Mouse (Mus musculus) spleen, adult 12 weeks (tissue): ENCODE results near the gene Klk1b26.
"Not testable (repeated sequence)": the region's sequence is repeated elsewhere in the genome, so short reads cannot be mapped to it uniquely, and the experiment has no call there.

Source experiments
- DNase-seq: peaks from one replicate; pipeline ENCODE4 v3.0.0; 2022; ENCODE audit warnings: low spot score

Gene Klk1b26

GRCm38 (mm10) chr7:44011868-44012267 lies at the start of gene Klk1b26:
Klk1b26 (plus strand) TSS chr7:44012168.
- not testable (repeated sequence) for DNase-seq

- DNase-seq, result no peak
These were observed 45.5 kb upstream of the Klk1b26 start, which contains the start of gene Klk1b1 for GRCm38 (mm10) chr7:43966451-43966850. Klk1b1 (plus strand) TSS chr7:43966751.

GRCm38 (mm10) chr7:43967058-43967457 lies 44.9 kb upstream of the Klk1b26 start:
- no peak for DNase-seq

- no peak for DNase-seq
These were observed 44.4 kb upstream of the Klk1b26 start for GRCm38 (mm10) chr7:43967612-43968011.

- DNase-seq, result not testable (repeated sequence)
These were observed 36.2 kb upstream of the Klk1b26 start, which contains the start of gene Klk1b9 for GRCm38 (mm10) chr7:43975761-43976160. Klk1b9 (plus strand) TSS chr7:43976061.

- DNase-seq, result no peak
These were observed 26.3 kb upstream of the Klk1b26 start for GRCm38 (mm10) chr7:43985657-43986056.

GRCm38 (mm10) chr7:43994821-43995220 lies 17.1 kb upstream of the Klk1b26 start:
- DNase-seq, result not testable (repeated sequence)

- DNase-seq, result not testable (repeated sequence)
These were observed 16.4 kb upstream of the Klk1b26 start, which contains the start of gene Klk1b11 for GRCm38 (mm10) chr7:43995577-43995976. Klk1b11 (plus strand) TSS chr7:43995877.

- DNase-seq, result no peak
These were observed 7.1 kb upstream of the Klk1b26 start for GRCm38 (mm10) chr7:44004847-44005246.

GRCm38 (mm10) chr7:44014666-44015065 lies 2.7 kb downstream of the Klk1b26 start:
- not testable (repeated sequence) for DNase-seq

- DNase-seq, result no peak
These were observed 3.1 kb downstream of the Klk1b26 start for GRCm38 (mm10) chr7:44015071-44015470.

- DNase-seq, result not testable (repeated sequence)
These were observed 40.0 kb downstream of the Klk1b26 start, which contains the start of gene Klk1b27 for GRCm38 (mm10) chr7:44051990-44052389. Klk1b27 (plus strand) TSS chr7:44052290.
